Mouse (Mus musculus) brain, adult 2 months (tissue): ENCODE results near the gene Samm50.
"Not testable (repeated sequence)": the region's sequence is repeated elsewhere in the genome, so short reads cannot be mapped to it uniquely, and the experiment has no call there.

Source experiments
- DNase-seq: peaks from one replicate; pipeline ENCODE4 v3.0.0; 2011; ENCODE audit warnings: low read depth, low spot score

Gene Samm50

DNA sequence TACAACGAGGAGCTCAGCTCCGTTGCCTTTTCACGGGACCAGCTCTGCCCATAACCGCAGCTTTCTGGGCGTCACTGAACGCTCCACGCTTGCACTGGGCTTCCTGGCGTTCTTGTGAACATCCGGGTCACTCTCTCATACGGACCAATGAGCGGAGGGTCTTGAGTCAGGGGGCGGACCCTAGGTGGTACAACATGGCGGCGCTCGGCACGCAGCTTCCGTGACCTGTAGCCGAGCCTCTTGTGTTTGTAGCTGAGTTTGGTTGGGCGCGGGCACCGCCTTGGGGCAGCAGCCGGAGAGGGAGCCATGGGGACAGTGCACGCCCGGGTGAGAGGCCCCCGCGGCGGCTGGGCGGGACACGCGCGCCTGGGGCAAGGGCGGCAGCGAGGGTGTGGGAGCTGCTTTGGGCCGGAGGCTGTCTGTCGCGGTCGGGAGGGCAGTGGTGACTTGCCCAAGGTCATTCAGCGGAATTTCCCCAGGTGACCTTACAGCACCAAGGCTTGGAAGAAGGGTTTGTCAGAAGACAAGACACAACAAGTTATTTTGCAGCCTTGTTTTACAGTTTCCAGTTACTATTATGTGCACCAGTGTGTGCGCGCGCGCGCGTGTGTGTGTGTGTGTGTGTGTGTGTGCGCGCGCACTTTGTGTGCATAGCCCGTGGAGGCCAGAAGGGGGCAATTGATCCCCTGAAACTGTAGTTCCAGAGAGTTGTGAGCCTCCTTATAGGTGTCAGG lies at the start of gene Samm50:
TSS of gene Samm50 (plus strand) at position 184 of the 734 bp plus-strand sequence.
- peak; percentile 99 for DNase-seq

DNA sequence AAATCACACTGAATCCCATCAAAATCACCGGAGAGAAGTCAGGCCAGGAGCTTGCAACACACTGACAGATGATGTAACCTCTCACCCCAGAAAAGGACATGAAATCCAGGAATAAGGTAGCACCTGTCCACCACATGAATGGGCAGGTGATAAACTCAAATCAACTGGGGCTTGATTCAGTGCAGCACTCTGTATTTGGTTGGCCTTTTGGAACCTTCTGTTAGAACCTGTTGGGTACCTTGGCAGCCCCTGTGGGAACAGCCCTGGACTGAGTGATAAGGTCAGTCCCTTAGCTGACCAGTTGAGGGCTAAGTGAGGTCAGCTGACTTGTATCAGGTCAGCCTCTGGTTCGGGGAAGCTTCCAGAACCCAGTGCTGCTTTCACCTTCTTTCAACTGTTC lies 35.9 kb upstream of the Samm50 start:
- DNase-seq: no peak

DNA sequence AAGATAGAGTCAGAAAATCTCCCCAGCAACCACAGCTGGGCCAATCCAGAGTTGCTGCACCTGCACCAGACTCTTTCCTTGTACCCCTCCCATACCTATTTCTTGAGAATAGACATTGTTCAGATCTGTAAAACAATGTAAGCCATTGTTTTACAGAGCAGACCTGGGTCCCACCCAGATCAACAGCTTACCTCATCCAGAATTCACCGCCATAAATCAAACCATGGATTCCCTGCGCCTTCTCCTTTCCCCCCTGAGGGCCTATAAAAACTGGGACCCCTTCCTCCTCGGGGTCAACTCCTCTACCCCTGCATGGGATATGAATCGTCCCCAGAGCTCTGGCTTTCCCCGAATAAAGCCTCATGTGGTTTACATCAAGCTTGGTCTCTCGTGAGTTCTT lies 34.5 kb upstream of the Samm50 start:
- DNase-seq: not testable (repeated sequence)

DNA sequence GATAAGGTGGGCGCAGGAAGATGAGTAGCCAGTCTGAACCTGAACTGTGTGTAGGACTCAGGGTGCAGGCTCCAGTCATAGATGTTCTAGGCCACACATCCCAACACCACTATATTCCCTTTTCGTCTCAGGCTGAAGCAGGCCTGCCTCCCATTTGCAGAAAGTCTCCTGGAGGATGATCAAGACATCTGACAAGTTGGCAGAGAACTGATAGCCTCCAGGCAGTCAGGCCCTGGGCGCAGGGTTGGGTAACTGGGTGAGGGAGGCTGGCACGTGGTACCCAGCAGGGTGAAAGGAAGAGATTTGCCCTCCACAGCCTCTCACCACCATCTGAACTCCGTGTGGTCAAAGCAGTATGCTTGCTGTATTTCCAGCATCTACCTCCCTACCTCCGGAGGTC lies 30.2 kb upstream of the Samm50 start:
- DNase-seq: no peak

DNA sequence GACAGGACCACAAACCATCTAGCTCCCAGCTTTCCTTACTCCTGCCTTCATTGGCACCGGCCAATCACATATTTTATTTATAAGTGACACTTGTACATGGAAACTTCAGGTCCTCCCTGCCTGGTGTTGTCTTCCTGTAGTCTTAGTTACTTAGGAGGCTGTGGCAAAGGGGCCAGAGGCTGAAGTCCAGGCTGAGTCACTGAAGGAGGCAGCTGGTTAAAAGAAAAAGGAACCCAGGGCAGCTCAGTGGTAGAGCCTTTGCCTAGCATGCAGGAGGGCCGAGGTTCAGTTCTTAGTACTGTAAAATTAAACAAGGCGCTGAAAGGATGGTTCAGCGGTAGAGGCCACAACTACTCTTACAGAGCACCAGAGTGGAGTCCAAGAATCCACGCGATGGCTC lies 25.2 kb upstream of the Samm50 start:
- no peak for DNase-seq

DNA sequence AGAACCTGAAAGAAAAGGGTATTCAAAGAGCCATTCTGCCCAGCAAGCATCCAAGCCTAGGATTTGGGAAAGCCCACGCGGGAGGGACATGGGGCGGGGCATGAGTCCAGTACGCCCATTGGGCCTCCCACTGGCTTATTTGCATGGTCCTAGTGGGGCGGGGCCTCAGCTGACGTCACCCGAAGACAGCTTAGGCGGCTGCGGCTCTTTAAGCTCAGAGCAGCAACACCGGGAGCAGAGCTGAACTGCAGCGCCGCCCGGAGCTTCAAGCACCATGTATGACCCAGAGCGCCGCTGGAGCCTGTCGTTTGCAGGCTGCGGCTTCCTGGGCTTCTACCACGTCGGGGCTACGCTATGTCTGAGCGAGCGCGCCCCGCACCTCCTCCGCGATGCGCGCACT lies 24.4 kb upstream of the Samm50 start, which contains the start of gene Pnpla3:
TSS of gene Pnpla3 (plus strand) at position 238 of the 400 bp plus-strand sequence.
- DNase-seq: peak; percentile 99

DNA sequence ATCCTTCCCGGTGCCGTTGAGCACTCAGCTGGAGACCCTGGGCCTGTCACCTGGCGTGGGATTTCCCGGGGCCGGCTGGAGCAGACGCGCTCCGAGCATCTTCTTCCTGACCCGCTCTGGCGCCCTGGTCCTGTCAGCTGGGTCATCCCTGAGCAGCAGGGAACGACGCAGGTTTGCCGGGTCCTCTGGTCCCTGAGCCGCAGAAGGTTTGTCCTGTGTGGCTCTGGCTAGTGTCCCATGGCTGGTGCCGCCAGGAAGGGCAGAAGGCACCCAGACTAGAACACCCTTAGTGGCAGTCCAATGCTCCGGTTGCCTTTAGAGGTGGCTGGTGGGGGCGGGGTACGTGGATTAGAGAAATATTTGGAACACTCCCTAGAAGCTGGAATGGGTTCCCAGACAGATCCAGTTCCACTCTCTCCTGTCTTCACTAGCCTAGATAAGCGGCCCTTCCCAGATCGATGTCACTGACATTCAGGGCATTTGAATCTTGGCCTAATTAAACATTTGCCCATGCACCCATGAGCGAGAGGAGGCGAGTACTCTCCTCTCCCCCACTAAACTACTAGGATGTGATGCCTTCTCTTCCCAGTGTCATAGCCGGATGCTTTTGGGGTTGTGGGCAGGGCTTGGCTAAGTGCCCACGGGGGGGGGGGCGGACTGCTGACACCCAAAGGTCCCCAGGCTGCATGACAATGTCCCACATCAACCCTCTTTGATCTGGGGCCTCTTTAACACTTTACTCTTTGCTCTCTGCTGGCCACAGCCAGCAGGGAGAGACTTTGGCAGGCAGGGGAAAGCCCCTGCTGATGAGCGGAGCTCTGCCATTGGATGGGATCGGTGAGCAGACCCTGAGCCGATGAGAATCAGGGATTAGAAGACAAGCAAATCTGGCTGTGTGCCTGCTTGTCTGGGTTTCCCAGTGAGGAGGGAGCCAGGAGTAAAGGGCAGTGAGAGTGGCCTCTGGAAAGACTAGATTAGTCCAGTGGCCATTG lies 23.6 kb upstream of the Samm50 start:
- DNase-seq: peak; percentile 64

DNA sequence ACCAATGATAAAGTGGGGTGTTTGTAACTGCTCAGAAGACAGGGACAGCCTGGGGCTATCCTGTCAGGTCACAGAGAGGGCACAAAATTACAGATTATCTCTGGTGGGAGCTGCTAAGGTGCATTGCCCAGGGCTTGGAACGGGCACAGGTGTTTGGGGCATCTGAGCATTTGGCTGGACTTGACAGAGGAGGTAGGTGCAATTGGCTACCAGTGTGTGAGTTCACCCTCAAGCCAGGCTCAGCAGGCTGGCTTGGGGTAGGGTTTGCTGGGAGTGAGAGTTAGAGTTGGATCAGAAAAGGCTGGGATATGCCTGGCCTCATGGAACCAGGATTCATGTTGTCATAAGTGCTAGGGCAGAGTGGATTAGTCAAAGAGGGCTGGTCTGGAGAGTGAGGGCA lies 22.5 kb upstream of the Samm50 start:
- no peak for DNase-seq

DNA sequence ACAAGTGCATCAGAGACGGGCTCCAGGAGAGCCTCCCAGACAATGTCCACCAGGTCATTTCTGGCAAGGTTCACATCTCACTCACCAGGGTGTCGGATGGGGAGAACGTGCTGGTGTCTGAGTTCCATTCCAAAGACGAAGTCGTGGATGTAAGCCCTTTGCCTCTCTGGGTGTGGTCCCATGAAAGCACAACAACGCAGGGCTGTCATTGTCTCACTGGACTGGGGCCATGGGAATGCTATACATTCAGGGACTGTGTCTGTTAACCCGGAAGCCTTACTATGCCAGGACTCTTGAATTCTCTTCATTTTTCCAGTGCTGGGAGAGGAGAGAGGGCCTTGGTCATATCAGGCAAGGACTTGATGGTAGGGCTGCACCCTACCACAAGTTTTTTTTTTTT lies 20.9 kb upstream of the Samm50 start:
- DNase-seq: no peak

DNA sequence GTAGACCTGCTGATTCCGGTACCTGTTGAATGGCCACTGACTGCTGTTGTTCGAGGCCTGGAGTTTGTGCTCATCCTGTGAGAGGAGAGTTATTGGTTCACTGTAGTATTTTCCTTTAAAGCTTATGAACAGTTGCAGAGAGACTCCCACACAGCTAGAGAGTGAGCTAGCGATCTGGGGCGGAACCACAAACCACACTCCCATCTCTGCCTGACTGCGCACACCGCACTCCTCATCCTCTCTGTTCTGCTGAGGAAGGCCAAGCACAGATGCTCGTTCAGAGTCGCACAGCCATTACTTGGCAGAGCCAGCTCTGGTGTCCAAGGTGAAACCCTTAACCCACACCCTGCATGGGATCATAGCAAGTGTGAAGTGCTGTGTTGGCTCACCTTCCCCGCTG lies 13.3 kb upstream of the Samm50 start:
- peak; percentile 48 for DNase-seq

DNA sequence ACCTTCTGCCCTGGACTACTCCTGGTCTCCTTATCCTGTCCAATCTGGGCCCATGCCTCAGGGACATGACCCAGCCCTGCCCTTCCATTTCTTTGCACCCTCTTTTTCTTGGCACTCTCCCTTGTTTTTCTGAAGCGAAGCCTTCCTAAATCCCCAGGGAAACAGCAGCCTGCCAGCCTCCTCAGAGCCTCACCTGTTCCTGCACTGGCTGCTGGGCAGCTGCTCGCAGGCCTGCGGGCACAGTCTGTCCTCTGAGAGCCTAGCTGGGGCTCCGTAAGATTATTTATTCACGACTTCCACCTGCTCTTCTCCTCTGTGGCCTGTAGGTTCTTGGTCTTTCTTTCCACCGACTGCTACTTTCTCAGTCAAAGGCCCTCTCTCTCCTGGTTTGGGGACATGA lies 10.0 kb upstream of the Samm50 start:
- DNase-seq: peak; percentile 17

DNA sequence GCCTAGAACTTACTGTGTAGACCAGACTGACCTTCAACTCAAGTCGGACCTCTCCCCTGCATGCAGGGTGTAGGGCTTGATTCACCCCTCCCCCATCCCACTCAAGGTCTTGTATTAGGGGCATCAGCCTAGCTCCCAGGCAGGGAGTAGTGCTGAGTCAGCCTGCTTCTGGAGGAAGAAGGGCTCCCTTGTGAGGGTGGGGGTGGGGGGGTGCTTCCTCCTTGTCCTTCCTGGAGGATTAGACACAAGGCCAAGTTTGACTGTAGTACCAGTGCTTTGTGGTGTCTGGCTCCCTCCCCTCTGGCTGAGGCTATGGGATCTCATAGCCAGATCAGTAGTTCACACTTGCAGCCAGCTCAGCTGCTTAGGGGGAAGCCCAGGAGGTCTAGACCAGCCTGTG lies 8.1 kb upstream of the Samm50 start:
- peak; percentile 49 for DNase-seq

DNA sequence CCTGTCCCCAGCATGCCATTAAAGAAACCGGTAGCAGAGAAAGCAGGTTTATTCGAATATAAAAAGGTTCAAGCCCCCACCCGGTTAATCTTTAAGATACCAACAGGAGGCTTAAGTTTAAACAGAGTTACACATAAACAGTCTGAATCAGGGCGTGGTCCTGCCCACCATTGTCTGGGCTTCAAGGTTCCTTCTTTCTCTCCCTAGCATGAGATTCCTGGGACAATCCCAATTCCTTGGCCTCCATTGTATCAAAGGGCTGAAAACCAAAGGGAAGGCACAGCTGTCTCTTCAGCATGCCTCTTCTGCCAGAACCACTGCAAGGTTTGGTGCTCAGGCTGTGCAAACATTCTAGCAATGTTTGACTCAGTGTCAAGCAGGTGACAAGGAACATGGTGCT lies 5.8 kb upstream of the Samm50 start:
- no peak for DNase-seq

DNA sequence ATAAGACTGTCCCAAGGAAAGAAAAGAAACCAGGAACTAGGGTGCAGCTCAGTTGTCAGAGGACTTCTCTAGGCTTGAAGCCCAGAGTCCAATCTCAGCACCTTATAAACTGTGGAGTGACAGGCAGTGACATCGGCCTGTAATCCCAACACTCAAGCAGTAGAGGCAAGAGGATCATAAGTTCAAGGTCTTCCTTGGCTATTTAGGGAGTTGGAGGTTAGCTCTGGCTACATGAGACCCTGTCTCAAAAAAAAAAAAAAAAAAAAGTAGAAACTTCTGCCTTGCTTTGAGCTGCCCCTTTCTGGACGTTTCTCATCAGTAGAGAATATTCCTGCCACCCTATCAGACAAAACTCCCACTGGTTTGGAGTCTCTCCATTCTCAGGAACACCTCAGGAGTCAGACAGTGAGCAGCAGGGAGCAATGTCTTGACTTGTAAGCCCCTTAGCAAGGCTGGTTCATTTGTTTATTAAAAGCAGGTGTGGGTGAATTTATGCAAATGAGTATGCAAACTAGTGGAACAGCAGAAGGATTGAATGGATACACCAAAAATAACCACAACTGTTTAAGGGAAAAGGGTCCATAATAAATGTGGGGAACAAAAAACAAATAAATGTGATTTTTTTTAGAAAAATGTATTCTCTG lies 3.0 kb upstream of the Samm50 start:
- DNase-seq: no peak

DNA sequence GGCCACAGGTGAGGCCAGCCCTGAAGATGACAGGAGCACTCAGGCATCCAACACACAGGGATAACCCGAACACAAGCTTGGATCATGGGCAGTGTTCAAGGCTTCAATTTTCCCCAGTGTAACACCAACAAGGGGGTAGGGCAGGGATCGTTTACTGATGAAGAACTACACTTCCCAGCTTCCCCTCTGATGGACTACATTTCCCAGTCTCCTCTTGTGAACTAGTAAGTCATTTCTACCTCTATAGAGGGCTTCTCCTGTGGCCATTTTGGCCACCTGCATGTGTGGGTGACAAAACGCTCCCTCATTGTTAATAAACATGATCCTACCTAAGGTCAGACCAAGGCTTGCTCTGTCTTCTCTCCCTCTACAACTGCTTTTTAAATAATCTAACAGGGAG lies 2.2 kb upstream of the Samm50 start:
- peak; percentile 62 for DNase-seq

DNA sequence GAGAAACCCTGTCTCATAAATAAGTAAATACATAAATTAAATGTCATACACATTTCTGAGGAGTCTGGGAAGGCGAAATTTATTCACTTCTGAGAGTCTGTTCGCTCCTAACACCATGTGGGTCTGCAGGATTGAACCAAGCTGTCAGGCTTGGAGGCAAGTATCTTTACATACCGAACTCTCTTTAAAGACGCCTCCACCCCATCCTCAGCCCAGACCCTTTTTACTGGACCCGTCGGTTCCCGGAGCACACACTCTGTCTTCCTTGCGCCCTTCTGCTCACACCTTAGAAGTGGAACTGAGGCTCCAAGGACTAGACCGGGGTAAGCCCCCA lies 350 bp upstream of the Samm50 start:
- DNase-seq: no peak

DNA sequence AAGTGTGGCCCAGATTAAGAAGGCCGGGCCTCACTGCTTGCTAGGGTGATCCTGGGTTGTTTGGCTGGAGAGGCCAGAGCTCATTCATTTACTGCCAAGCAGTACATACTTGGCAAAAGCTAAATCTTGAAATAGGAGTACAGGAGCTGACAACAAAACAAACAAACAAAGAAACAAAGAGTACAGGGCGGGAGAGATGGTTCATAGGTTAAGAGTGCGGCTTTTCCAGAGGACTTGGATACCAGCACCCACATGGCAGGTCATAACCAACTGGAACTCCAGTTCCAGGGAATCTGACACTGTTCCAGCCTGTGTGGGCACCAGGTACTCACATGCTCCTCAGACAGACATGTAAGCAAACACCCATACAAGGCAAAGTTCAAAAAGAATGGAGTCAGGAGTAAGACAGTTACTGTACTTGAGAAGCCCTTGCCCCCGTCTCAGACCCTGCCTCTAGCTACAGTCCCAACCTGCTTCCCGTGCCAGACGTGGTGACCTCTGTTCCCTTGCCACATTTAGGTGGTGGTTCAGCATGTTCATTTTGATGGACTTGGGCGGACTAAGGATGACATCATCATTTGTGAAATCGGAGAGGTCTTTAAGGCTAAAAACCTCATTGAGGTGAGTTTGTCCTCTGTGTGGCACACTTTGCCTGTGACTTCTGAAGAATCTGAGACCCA lies 4.6 kb downstream of the Samm50 start:
- DNase-seq: no peak

DNA sequence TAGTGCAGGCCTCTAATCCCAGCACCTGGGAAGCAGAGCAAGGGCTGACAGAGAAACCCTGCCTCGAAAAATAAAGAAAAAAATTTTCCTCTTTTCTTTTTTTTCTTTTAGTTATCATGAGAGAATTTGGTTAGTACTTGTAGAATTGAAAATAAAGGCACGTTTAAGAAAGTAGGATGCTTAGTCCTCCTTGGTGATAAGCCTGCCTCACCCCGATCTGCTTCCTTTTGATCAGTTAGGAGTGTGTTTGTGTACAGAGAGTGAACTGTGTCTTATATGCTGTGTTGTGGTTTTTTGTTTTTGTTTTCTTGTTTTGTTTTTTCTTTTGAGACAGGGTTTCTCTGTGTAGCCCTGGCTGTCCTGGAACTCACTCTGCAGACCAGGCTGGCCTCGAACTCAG lies 15.3 kb downstream of the Samm50 start:
- no peak for DNase-seq

DNA sequence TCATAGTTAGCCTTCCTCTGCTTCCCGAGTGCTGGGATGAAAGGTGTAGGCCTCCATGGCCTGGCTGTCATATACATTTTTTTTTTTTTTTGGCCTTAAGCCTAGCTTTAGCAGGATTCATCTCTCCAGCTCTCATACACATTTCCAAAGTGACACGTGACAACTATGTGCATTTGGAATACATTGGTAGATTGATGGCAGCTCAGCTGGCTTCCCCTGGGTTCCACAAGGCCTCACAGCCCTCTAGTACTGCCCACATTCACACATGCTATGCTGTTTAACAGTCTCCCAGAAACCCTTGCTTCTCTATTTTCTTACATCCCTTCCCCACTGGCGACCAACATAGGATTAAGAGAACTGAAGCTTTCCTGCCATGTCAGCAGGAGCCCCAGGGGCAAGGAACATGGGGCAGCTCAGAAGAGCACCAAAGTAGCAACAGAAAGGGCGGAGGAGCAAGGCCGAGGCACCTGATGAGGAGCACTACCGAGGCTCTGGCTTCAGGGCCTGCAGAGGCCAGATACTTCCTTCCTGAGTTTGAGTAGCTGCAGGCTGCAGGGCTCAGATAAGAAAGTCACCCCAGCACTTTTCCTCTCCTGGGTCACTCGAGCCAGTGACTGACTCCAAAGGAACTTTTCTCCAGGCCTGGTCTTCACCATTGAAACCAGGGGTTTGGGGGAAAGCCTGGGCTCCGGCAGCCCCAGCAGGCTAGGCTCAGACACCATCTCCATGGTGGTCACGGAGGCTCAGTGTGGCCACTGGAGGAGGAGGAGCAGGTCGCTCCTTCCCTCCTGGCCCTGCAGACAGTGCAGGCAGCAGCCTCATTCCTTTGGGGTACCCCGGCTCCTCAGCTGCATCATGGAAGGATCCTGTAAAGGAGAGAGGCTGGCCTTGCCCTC lies 17.7 kb downstream of the Samm50 start:
- DNase-seq: peak; percentile 26

DNA sequence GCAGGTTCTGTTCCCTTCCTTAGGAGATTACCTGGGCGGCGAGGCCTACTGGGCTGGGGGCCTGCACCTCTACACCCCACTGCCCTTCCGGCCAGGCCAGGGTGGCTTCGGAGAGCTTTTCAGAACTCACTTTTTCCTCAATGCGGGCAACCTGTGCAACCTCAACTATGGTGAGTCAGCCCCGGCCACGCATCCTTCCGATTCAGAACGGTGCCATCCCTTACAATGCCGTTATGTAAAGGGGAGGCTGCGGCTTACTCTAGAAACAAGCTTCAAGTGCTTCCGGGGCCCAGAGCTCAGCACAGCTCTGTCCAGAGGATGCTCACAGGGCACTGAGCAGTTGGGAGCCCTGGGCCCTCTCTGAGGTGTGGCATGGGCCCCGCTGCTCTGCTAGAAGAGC lies 18.4 kb downstream of the Samm50 start:
- peak; percentile 54 for DNase-seq

DNA sequence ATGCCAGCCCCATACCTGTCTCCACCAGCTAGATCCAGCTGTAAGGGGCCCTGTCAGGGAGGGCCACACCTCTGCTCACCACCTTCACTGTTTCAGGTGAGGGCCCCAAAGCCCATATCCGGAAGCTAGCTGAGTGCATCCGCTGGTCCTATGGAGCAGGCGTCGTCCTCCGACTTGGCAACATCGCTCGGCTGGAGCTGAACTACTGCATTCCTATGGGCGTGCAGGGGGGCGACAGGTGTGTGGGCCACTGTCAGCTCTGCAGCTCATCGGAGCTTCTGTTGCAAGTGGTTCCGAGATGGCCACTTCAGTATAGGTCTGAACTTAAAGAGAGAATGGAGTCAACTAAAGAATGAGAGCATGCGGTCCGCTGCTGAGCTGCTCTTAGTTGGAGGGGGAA lies 18.9 kb downstream of the Samm50 start:
- no peak for DNase-seq
